In the genomic region with DNA sequence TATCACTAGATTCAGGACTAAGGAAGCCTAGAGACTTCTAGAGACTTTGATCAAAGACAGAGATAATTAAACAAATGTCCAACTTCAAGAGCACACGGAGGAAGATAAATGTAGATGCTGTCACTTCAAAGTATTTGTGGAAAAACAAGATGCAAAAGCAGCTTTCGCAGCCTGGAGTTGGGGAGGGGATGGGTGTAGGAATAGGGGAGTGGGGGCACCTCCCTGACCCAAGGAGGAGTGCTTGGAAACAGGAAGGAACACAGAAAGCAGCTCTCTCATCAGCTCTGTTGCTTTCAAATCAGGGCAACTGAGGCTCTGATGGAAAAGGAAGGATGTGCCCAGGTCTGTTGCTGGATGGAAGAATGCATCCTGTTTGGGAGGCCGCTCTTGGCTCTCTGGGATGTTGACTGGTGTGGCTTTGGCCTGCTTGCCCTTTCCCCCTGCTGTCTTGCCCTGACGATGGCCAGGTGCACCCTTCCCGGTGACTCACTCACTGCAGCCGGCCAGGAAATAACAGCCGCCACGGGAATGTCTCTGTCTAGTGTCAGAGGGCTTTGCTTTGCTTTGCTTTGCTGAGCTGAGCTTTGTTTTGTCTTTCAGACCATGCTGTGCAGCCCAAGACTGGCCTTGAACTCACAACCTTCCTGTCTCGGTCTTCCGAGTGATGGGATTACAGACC, we compare ENCODE assay signal across 9 mouse cellular contexts. TPM values are rescaled to one million over a fixed set of nuclear protein-coding genes. Genes with fewer than 3 reads are reported as not detected.
DNase-seq lines count a peak whose midpoint lies in the region; ATAC-seq and TF ChIP-seq lines count a peak whose summit lies in the region.
"Had no signal": no experiment of that assay in that cellular context is flagged by ENCODE, and none has a peak within 500 bp of the region (broad histone marks: within the 10 kb centered on the region; RNA-seq: fewer than 3 reads in every experiment).

No protein-coding gene starts in this region.

- WGBS in forebrain, postnatal 0 days = 71% methylated on average over 10 of the region's 10 CpGs
- 82% methylated on average over 10 of the region's 10 CpGs for WGBS in forebrain, embryonic 14.5 days
- WGBS in liver, embryonic 13.5 days (ENCODE audit: insufficient replicate concordance) = 41% methylated on average over 10 of the region's 10 CpGs
- 45% methylated on average over 10 of the region's 10 CpGs for WGBS in liver, embryonic 12.5 days (ENCODE audit: insufficient replicate concordance)
- WGBS in intestine, embryonic 16.5 days = 34% methylated on average over 10 of the region's 10 CpGs

- H3K4me2 ChIP-seq in forebrain, postnatal 0 days (ENCODE audit: low read depth) = no peak overlapping the region
- H3K4me2 ChIP-seq in forebrain, embryonic 14.5 days (ENCODE audit: low read length) = no peak overlapping the region
- no peak overlapping the region for H3K4me2 ChIP-seq in liver, embryonic 13.5 days
- H3K4me2 ChIP-seq in liver, embryonic 12.5 days = no peak overlapping the region
- H3K4me2 ChIP-seq in intestine, embryonic 16.5 days (ENCODE audit: low read depth, low read length) = no peak overlapping the region
- H3K4me2 ChIP-seq: embryonic facial prominence, embryonic 15.5 days had no signal

- H3K36me3 ChIP-seq in forebrain, postnatal 0 days (ENCODE audit: insufficient read depth) = no peaks in the 10 kb centered on the region
- H3K36me3 ChIP-seq in forebrain, embryonic 14.5 days (ENCODE audit: control insufficient read depth, insufficient read depth, low read length) = no peaks in the 10 kb centered on the region
- H3K36me3 ChIP-seq in liver, embryonic 13.5 days = no peaks in the 10 kb centered on the region
- H3K36me3 ChIP-seq in liver, embryonic 12.5 days = no peaks in the 10 kb centered on the region
- no peaks in the 10 kb centered on the region for H3K36me3 ChIP-seq in intestine, embryonic 16.5 days (ENCODE audit: control insufficient read depth, insufficient read depth, low read length)
- H3K36me3 ChIP-seq: embryonic facial prominence, embryonic 15.5 days had no signal

- no peaks in the 10 kb centered on the region for H3K9me3 ChIP-seq in forebrain, postnatal 0 days (ENCODE audit: low read length)
- no peaks in the 10 kb centered on the region for H3K9me3 ChIP-seq in forebrain, embryonic 14.5 days (replicated peaks; ENCODE audit: control insufficient read depth, low read length)
- no peaks in the 10 kb centered on the region for H3K9me3 ChIP-seq in liver, embryonic 13.5 days (replicated peaks)
- no peaks in the 10 kb centered on the region for H3K9me3 ChIP-seq in liver, embryonic 12.5 days (replicated peaks)
- H3K9me3 ChIP-seq in intestine, embryonic 16.5 days (ENCODE audit: control insufficient read depth, low read length) = no peaks in the 10 kb centered on the region
- H3K9me3 ChIP-seq: embryonic facial prominence, embryonic 15.5 days had no signal

- H3K4me3 ChIP-seq in forebrain, postnatal 0 days (ENCODE audit: low read depth, low read length) = no peak overlapping the region
- H3K4me3 ChIP-seq in forebrain, embryonic 14.5 days (ENCODE audit: low read depth, low read length) = no peak overlapping the region
- no peak overlapping the region for H3K4me3 ChIP-seq in liver, embryonic 13.5 days (replicated peaks)
- no peak overlapping the region for H3K4me3 ChIP-seq in liver, embryonic 12.5 days
- H3K4me3 ChIP-seq in intestine, embryonic 16.5 days (ENCODE audit: low read length) = no peak overlapping the region
- H3K4me3 ChIP-seq: embryonic facial prominence, embryonic 15.5 days had no signal

- H3K9ac ChIP-seq in forebrain, postnatal 0 days = no peak overlapping the region
- no peak overlapping the region for H3K9ac ChIP-seq in forebrain, embryonic 14.5 days (ENCODE audit: low read length)
- H3K9ac ChIP-seq in liver, embryonic 13.5 days = no peak overlapping the region
- H3K9ac ChIP-seq in liver, embryonic 12.5 days = no peak overlapping the region
- no peak overlapping the region for H3K9ac ChIP-seq in intestine, embryonic 16.5 days (ENCODE audit: low read depth, low read length)
- H3K9ac ChIP-seq: embryonic facial prominence, embryonic 15.5 days had no signal

- no peak for DNase-seq in forebrain, postnatal 0 days
- no peak for DNase-seq in forebrain, embryonic 14.5 days (ENCODE audit: low spot score)
- DNase-seq in liver, embryonic 13.5 days = no peak
- peak; percentile 42 to 44 for DNase-seq in adrenal gland, postnatal 36 days
- no peak for DNase-seq in gastrocnemius, postnatal 10 days

- no peak for TF ChIP-seq CTCF in forebrain, postnatal 0 days (IDR thresholded peaks at IDR 0.05; ENCODE audit: low read depth)

- H3K27me3 ChIP-seq in forebrain, postnatal 0 days (ENCODE audit: insufficient read depth, low read length) = no peaks in the 10 kb centered on the region
- no peaks in the 10 kb centered on the region for H3K27me3 ChIP-seq in forebrain, embryonic 14.5 days (replicated peaks; ENCODE audit: control insufficient read depth, insufficient read depth, low read length)
- H3K27me3 ChIP-seq in liver, embryonic 13.5 days = no peaks in the 10 kb centered on the region
- H3K27me3 ChIP-seq in liver, embryonic 12.5 days (replicated peaks) = 0 out of 2 replicates have a peak, but pooled peaks cover 6% of the 10 kb centered on the region
- no peaks in the 10 kb centered on the region for H3K27me3 ChIP-seq in intestine, embryonic 16.5 days (replicated peaks; ENCODE audit: control insufficient read depth, insufficient read depth, low read length)
- H3K27me3 ChIP-seq: embryonic facial prominence, embryonic 15.5 days had no signal

- ATAC-seq in forebrain, postnatal 0 days = no peak
- ATAC-seq in forebrain, embryonic 14.5 days = no peak
- no peak for ATAC-seq in liver, embryonic 13.5 days (ENCODE audit: low read depth)
- no peak for ATAC-seq in liver, embryonic 12.5 days
- ATAC-seq in intestine, embryonic 16.5 days = peak; percentile 26; the same call in 1 of the 2 replicates
- ATAC-seq in activated CD4-positive, CD25-positive, alpha-beta regulatory T cell, adult 4 months = no peak

- H3K27ac ChIP-seq in forebrain, postnatal 0 days (ENCODE audit: low read depth, low read length) = 0 out of 2 replicates have a peak overlapping the region, but pooled peaks have one; percentile 15
- no peak overlapping the region for H3K27ac ChIP-seq in forebrain, embryonic 14.5 days (ENCODE audit: low read depth, low read length)
- H3K27ac ChIP-seq in liver, embryonic 13.5 days = 0 out of 2 replicates have a peak overlapping the region, but pooled peaks have one; percentile 21
- H3K27ac ChIP-seq in liver, embryonic 12.5 days = no peak overlapping the region
- H3K27ac ChIP-seq in intestine, embryonic 16.5 days (ENCODE audit: low read length) = peak overlapping the region; percentile 69
- H3K27ac ChIP-seq: embryonic facial prominence, embryonic 15.5 days had no signal

- 0 out of 2 replicates have a peak, but pooled peaks cover 4% of the 10 kb centered on the region for H3K4me1 ChIP-seq in forebrain, postnatal 0 days (ENCODE audit: insufficient read depth)
- H3K4me1 ChIP-seq in forebrain, embryonic 14.5 days (ENCODE audit: control insufficient read depth, insufficient read depth, low read length) = no peaks in the 10 kb centered on the region
- peaks cover 4% of the 10 kb centered on the region; the same call in 1 of the 2 replicates for H3K4me1 ChIP-seq in liver, embryonic 13.5 days (replicated peaks)
- peaks cover 15% of the 10 kb centered on the region for H3K4me1 ChIP-seq in liver, embryonic 12.5 days
- peaks cover 25% of the 10 kb centered on the region for H3K4me1 ChIP-seq in intestine, embryonic 16.5 days (ENCODE audit: control insufficient read depth, insufficient read depth, low read length)

RNA-seq across cellular contexts. Expression of gene Smad5, which starts 23.8 kb away (rescaled TPM):
- total RNA-seq in forebrain, postnatal 0 days (2014; rRNA removed) = 45.2 and 54.6 TPM in 2 replicates
- polyA plus RNA-seq in forebrain, postnatal 0 days (2015; fragmentation: Nextera tagmentation; extraction: Ambion mirVana) = 15.7 and 17.1 TPM in 2 replicates
- polyA plus RNA-seq in forebrain, embryonic 14.5 days (2014; fragmentation: Nextera tagmentation; extraction: Ambion mirVana) = 39.7 and 45.8 TPM in 2 replicates
- polyA plus RNA-seq in liver, embryonic 13.5 days (2015; fragmentation: Nextera tagmentation; extraction: Ambion mirVana) = 3.7 and 5.3 TPM in 2 replicates
- polyA plus RNA-seq in liver, embryonic 12.5 days (2016; fragmentation: Nextera tagmentation; extraction: Ambion mirVana) = 7.3 TPM in 2 replicates
- 10 to 100 TPM; 57.2 to 59.9 TPM for total RNA-seq in adrenal gland, postnatal 36 days (2021)
- 14.5 and 15.3 TPM in 2 replicates for polyA plus RNA-seq in intestine, embryonic 16.5 days (2015; fragmentation: Nextera tagmentation; extraction: Ambion mirVana)
- polyA plus RNA-seq in activated CD4-positive, CD25-positive, alpha-beta regulatory T cell, adult 4 months (2017; shearing (Covaris generic)) = 10 to 100 TPM in 1 of 2 experiments, 1 to 10 TPM in 1; 9.0 to 11.7 TPM
- total RNA-seq in gastrocnemius, postnatal 10 days (2021) = 10 to 100 TPM; 31.7 to 38.2 TPM

Comparison
In these comparisons a context has a peak if more than half of its experiments do, and no peak if none do; other contexts are left out.
1. H3K27ac ChIP-seq: peak in forebrain, postnatal 0 days (single experiment), liver, embryonic 13.5 days (single experiment) and intestine, embryonic 16.5 days (single experiment); none in forebrain, embryonic 14.5 days (single experiment) and liver, embryonic 12.5 days (single experiment).
2. DNase-seq: peak in adrenal gland, postnatal 36 days (2 of 2); none in forebrain, postnatal 0 days (single experiment), forebrain, embryonic 14.5 days (single experiment), liver, embryonic 13.5 days (single experiment) and gastrocnemius, postnatal 10 days (single experiment).